Mouse (Mus musculus): ENCODE measurements around the gene Meox2. TPM values are rescaled to one million over a fixed set of nuclear protein-coding genes. Genes with fewer than 3 reads are reported as not detected.

The Meox2 gene
- polyA plus RNA-seq (2012; fragmentation: generic; extraction: Trizol), result under 1 TPM in 1 of 2 experiments, not detected in 1; 0.04 TPM

DNA sequence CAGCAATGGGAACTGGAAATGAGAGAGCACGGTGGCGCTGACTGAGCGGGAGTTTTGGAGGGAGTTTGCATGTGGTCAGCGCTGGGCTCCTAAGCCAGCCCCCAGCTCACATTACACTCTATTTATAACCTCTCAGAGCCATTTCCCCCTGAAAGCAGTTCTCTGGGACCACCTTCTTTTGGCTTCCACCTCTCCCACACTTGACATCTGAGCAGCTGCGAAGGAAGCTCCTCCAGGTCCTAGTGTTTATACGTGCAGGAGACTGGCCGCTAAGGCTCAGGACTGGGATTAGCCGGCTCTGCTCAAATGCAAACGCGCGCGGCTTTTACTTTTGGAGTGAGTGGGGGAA, at the start of gene Meox2:
TSS of gene Meox2 (plus strand) at position 151 of the 349 bp plus-strand sequence.

Other genes with a start within 250 kb of the Meox2 start
- under 1 TPM; 0.04 to 0.99 TPM for gene Agmo, start 133.1 kb downstream of the Meox2 start, polyA plus RNA-seq (2012; fragmentation: generic; extraction: Trizol)

Data from C3H10T1/2 (cell line).